Mouse (Mus musculus): ENCODE measurements around the gene Tiam1. TPM values are rescaled to one million over a fixed set of nuclear protein-coding genes. Genes with fewer than 3 reads are reported as not detected.

The Tiam1 gene
- polyA plus RNA-seq, 1 experiment from 2014 or later, result 45.9 TPM

DNA sequence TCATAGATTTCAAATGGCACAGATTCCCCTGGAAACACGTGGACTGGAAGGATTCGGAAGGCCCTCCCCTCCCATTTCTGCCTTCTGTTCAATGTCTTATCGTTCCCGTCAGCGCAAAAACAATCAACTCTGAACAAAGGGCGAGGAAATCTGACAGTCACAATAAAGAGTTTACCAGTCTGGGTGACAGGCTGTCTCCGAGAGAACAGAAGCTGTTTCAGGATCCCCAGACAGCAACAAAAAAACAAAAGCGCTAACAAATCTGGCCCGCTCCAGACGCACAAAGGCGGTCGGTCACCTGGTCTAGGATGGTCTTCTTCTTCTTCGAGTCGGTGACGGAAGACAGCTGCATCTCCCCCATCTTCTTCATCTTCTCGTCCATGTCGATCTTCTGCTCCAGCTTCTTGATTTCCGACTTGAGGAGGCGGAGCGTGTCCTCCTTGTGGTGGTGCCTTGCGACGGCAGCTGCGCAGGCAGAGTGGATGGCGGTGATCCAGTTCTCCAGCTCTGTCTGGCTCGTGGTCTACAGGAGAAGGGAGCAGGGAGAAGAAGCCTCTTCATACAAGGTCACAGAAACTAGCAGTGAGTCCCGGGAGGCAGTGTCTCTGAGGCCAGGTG lies 276.2 kb downstream of the Tiam1 start:
- Histone ChIP-seq H3K4me1 (peaks cover 10% of the 10 kb centered on the region), H3K4me3 (no peak overlapping the region), H3K27ac (no peak overlapping the region), H3K36me3 (peaks cover 30% of the 10 kb centered on the region), H3K9me3 (no peaks in the 10 kb centered on the region), H3K27me3 (no peaks in the 10 kb centered on the region), H3K9ac (no peak overlapping the region), H3K4me2 (no peak overlapping the region)
- no peak for ATAC-seq (ENCODE audit: insufficient number of reproducible peaks, insufficient read depth, low FRiP score, low TSS enrichment, low read depth)
- 90% methylated on average over 26 of the region's 26 CpGs for WGBS

GRCm38 (mm10) chr16:89865136-89865535 lies 278.4 kb downstream of the Tiam1 start:
- no peak overlapping the region for H3K9ac ChIP-seq
- no peak for ATAC-seq (ENCODE audit: insufficient number of reproducible peaks, insufficient read depth, low FRiP score, low TSS enrichment, low read depth)
- H3K27me3 ChIP-seq, result no peaks in the 10 kb centered on the region
- peaks cover 28% of the 10 kb centered on the region for H3K36me3 ChIP-seq
- no peak overlapping the region for H3K4me2 ChIP-seq
- H3K4me1 ChIP-seq, result peaks cover 22% of the 10 kb centered on the region
- H3K4me3 ChIP-seq, result no peak overlapping the region
- no peaks in the 10 kb centered on the region for H3K9me3 ChIP-seq
- WGBS, result 71% methylated on average over 17 of the region's 17 CpGs
- H3K27ac ChIP-seq, result no peak overlapping the region

- H3K36me3 ChIP-seq, result peaks cover 30% of the 10 kb centered on the region
Observed at GRCm38 (mm10) chr16:89864710-89865109, 278.9 kb downstream of the Tiam1 start.

DNA sequence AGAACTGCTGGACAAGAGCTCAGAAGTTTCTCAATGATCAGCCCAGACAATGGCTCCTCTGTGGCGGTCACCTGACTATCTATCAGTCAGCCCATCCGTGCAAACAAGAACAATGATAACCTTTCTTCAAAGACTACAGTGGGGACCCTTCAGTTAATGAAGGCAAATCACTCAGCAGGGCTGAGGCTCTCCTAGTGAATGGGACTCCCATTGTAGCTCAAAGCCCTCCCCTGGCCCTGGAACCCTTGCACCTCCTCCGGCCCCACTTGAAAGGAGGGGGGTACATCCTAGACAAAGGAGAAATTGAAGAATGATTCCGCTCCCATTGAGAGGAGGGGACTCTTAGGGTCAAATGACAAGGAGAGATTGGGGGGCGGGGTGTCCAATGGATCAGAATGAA lies 280.3 kb downstream of the Tiam1 start:
- Histone ChIP-seq H3K9me3 (no peaks in the 10 kb centered on the region), H3K36me3 (peaks cover 39% of the 10 kb centered on the region), H3K4me3 (no peak overlapping the region), H3K9ac (no peak overlapping the region), H3K4me1 (peaks cover 24% of the 10 kb centered on the region), H3K27ac (no peak overlapping the region), H3K27me3 (no peaks in the 10 kb centered on the region), H3K4me2 (no peak overlapping the region)
- no peak for ATAC-seq (ENCODE audit: insufficient number of reproducible peaks, insufficient read depth, low FRiP score, low TSS enrichment, low read depth)
- 45% methylated on average over 5 of the region's 5 CpGs for WGBS

More at GRCm38 (mm10) chr16:89864710-89865109, 278.9 kb downstream of the Tiam1 start:
- H3K4me3 ChIP-seq, result no peak overlapping the region
- no peaks in the 10 kb centered on the region for H3K9me3 ChIP-seq
- H3K27ac ChIP-seq, result no peak overlapping the region
- no peak overlapping the region for H3K9ac ChIP-seq
- H3K4me1 ChIP-seq, result peaks cover 24% of the 10 kb centered on the region
- no peaks in the 10 kb centered on the region for H3K27me3 ChIP-seq
- 51% methylated on average over 3 of the region's 3 CpGs for WGBS
- H3K4me2 ChIP-seq, result no peak overlapping the region
- no peak for ATAC-seq (ENCODE audit: insufficient number of reproducible peaks, insufficient read depth, low FRiP score, low TSS enrichment, low read depth)

DNA sequence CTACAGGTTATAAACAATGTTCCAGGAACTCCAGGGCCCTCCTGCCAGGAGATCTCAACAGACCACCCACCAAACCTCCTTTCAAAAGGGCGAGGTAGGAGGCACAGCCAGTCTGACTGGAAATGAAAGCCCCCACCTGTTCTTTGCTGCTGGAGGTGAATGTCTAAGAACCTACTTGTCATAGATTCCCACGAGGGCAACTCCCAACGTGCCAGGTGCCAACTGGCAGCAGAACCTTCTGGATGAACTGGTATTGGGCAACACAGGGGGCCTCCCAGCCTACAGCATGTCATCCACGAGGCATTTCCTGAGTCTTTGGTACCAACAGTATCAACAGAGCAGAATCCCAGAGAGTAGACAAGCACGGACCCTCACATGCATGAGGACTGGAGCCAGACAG lies 282.0 kb downstream of the Tiam1 start:
- Histone ChIP-seq H3K4me1 (peaks cover 24% of the 10 kb centered on the region), H3K27ac (peak overlapping the region; percentile 48; the same call in 1 of the 2 replicates), H3K9me3 (no peaks in the 10 kb centered on the region), H3K9ac (no peak overlapping the region), H3K4me2 (no peak overlapping the region), H3K36me3 (peaks cover 26% of the 10 kb centered on the region), H3K27me3 (no peaks in the 10 kb centered on the region), H3K4me3 (no peak overlapping the region)
- no peak for ATAC-seq (ENCODE audit: insufficient number of reproducible peaks, insufficient read depth, low FRiP score, low TSS enrichment, low read depth)
- 57% methylated on average over 5 of the region's 5 CpGs for WGBS

DNA sequence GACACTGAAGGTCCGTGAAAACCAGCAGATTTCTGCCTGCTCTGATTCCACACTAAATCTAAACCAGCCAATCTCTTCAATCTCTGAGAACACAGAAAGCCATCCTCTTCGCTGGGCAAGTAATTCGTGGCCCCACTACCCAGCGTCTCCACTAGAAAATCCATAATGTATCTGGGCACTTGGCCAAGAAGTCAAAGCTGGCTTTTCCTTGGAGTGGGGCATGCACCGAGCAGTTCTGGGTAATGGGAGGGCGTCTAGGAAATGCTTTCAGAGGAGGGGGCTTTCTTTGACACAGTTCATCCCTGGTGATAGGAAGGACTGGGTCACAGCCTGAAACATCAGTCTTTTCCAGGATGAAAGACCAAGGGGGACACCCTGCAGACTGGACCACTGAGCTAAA lies 282.9 kb downstream of the Tiam1 start:
- Histone ChIP-seq H3K27ac (0 out of 2 replicates have a peak overlapping the region, but pooled peaks have one; percentile 48), H3K9ac (no peak overlapping the region), H3K4me3 (no peak overlapping the region), H3K4me1 (peaks cover 24% of the 10 kb centered on the region), H3K36me3 (peaks cover 27% of the 10 kb centered on the region), H3K27me3 (no peaks in the 10 kb centered on the region), H3K9me3 (no peaks in the 10 kb centered on the region), H3K4me2 (no peak overlapping the region)
- WGBS, result 40% methylated on average over 6 of the region's 6 CpGs
- 0 out of 2 replicates have a peak, but pooled peaks have one; percentile 8 for ATAC-seq (ENCODE audit: insufficient number of reproducible peaks, insufficient read depth, low FRiP score, low TSS enrichment, low read depth)

DNA sequence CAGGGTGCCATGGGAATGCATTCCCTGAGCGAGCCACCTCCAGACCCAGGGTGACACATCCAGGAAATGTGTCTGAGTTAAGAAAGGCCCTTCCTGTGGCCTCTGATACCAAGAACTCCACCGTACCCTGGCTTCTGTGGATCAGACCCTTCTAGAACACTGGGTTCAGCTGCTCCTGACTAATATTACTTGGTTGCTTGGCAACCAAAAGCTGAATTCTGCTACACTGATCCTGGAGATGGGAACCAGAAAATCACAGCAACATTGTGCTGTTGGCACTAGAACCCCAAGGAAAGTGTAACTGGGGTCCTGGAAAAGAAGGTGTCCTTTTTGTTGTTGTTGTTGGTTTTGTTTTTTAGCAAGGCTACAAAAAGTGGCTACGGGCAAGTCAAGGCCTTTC lies 285.9 kb downstream of the Tiam1 start:
- H3K27me3 ChIP-seq, result no peaks in the 10 kb centered on the region
- no peak overlapping the region for H3K4me2 ChIP-seq
- ATAC-seq (ENCODE audit: insufficient number of reproducible peaks, insufficient read depth, low FRiP score, low TSS enrichment, low read depth), result no peak
- H3K9ac ChIP-seq, result no peak overlapping the region
- H3K4me1 ChIP-seq, result peaks cover 23% of the 10 kb centered on the region
- no peaks in the 10 kb centered on the region for H3K9me3 ChIP-seq
- no peak overlapping the region for H3K27ac ChIP-seq
- H3K4me3 ChIP-seq, result no peak overlapping the region
- H3K36me3 ChIP-seq, result peaks cover 33% of the 10 kb centered on the region
- 84% methylated on average over 3 of the region's 3 CpGs for WGBS

DNA sequence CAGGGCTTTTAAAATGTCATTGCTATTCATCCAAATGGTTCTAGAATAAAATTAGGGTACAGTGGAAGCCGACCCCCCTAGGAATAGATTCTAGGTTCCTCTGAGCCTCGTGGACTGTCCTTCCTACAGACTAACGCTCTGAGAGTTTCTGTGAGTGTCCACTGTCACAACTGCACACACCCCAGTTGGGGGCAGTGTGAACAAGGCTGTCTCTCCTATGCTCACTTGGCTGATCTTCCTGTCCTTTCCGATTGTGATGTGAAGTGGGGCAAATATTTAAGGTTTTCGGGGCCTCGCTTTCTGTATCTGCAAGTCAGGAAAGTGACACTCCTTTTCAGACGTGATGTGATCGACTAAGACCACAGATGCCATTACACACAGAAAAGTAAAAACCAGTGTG lies 288.8 kb downstream of the Tiam1 start:
- Histone ChIP-seq H3K4me1 (0 out of 2 replicates have a peak, but pooled peaks cover 4% of the 10 kb centered on the region), H3K4me3 (no peak overlapping the region), H3K27me3 (no peaks in the 10 kb centered on the region), H3K9me3 (no peaks in the 10 kb centered on the region), H3K27ac (no peak overlapping the region), H3K4me2 (no peak overlapping the region), H3K36me3 (peaks cover 29% of the 10 kb centered on the region), H3K9ac (no peak overlapping the region)
- ATAC-seq (ENCODE audit: insufficient number of reproducible peaks, insufficient read depth, low FRiP score, low TSS enrichment, low read depth), result no peak
- 85% methylated on average over 8 of the region's 8 CpGs for WGBS

DNA sequence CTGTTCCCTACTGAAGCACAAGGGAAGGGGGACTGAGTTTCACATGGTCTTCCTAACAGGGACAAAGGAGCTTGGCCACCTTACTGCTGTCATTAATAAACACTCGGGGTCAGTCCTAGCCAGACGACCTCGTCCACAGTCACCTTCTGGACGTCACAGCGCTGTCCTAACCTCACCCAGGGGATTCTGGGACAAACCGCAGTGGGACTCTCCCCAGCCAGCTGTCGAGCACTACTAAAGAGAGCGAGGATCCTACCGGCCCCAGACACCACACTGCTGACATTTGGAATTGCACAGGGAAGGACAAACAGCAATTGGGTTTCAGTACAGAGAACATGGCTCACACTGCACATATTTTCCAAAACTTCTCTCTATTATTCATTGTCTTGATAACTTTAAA lies 292.2 kb downstream of the Tiam1 start:
- Histone ChIP-seq H3K36me3 (peaks cover 31% of the 10 kb centered on the region), H3K4me1 (peaks cover 5% of the 10 kb centered on the region; the same call in 1 of the 2 replicates), H3K9me3 (no peaks in the 10 kb centered on the region), H3K9ac (no peak overlapping the region), H3K4me3 (no peak overlapping the region), H3K4me2 (no peak overlapping the region), H3K27me3 (no peaks in the 10 kb centered on the region), H3K27ac (no peak overlapping the region)
- 75% methylated on average over 9 of the region's 9 CpGs for WGBS
- no peak for ATAC-seq (ENCODE audit: insufficient number of reproducible peaks, insufficient read depth, low FRiP score, low TSS enrichment, low read depth)

GRCm38 (mm10) chr16:89848651-89849597 lies 294.6 kb downstream of the Tiam1 start:
- no peaks in the 10 kb centered on the region for H3K27me3 ChIP-seq
- ATAC-seq (ENCODE audit: insufficient number of reproducible peaks, insufficient read depth, low FRiP score, low TSS enrichment, low read depth), result no peak
- H3K4me1 ChIP-seq, result peaks cover 16% of the 10 kb centered on the region
- peaks cover 19% of the 10 kb centered on the region for H3K36me3 ChIP-seq
- H3K4me3 ChIP-seq, result no peak overlapping the region
- H3K27ac ChIP-seq, result no peak overlapping the region
- H3K9ac ChIP-seq, result no peak overlapping the region
- H3K9me3 ChIP-seq, result no peaks in the 10 kb centered on the region
- 91% methylated on average over 19 of the region's 19 CpGs for whole genome bisulfite sequencing
- H3K4me2 ChIP-seq, result no peak overlapping the region

DNA sequence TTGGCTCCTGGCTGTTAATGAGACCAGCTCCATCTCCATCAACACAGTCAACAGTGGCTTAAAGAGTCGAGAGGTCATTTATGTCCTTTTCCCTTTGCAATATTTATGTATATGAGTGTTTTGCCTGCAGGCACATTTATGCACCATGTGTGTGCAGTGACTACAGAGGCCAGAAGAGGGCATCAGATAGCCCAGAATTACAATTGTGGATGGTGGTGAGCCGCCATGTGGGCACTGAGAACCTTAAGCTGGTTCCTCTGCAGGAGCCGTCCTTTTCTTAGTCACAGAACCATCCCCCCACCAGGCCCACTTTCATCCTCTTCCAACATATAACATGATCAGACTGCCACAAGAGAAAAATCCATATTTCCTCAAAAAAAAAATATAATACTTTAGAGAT lies 295.4 kb downstream of the Tiam1 start:
- Histone ChIP-seq H3K4me3 (no peak overlapping the region), H3K4me2 (no peak overlapping the region), H3K9ac (no peak overlapping the region), H3K4me1 (peaks cover 19% of the 10 kb centered on the region), H3K27ac (no peak overlapping the region), H3K9me3 (no peaks in the 10 kb centered on the region), H3K36me3 (peaks cover 19% of the 10 kb centered on the region), H3K27me3 (no peaks in the 10 kb centered on the region)
- no peak for ATAC-seq (ENCODE audit: insufficient number of reproducible peaks, insufficient read depth, low FRiP score, low TSS enrichment, low read depth)
- 94% methylated on average over 3 of the region's 3 CpGs for WGBS

DNA sequence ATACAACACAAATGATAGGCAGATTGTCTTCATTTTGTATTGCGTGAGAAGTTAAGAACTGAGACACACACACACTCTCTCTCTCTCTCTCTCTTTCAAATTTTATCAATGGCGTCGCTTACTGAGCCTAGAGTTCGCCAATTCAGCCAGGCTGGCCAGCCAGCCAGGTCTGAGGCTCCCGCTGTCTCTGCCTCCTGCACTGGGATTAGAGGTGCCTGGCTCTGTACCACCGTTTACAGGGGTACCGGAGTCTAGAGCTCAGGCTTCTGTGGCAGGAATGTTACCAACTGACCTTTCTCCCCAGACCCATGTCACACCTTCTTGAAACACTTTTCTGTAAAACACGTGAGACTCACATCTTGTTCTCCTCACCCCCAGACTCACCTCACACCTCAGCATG lies 298.1 kb downstream of the Tiam1 start:
- no peak overlapping the region; the same call in 1 of the 2 replicates for H3K27ac ChIP-seq
- H3K4me1 ChIP-seq, result peaks cover 39% of the 10 kb centered on the region
- WGBS, result 76% methylated on average over 8 of the region's 8 CpGs
- H3K9ac ChIP-seq, result no peak overlapping the region
- no peaks in the 10 kb centered on the region for H3K9me3 ChIP-seq
- H3K4me3 ChIP-seq, result no peak overlapping the region
- H3K4me2 ChIP-seq, result no peak overlapping the region
- no peaks in the 10 kb centered on the region for H3K27me3 ChIP-seq
- H3K36me3 ChIP-seq, result peaks cover 19% of the 10 kb centered on the region
- ATAC-seq (ENCODE audit: insufficient number of reproducible peaks, insufficient read depth, low FRiP score, low TSS enrichment, low read depth), result no peak

Measured in embryonic facial prominence, embryonic 13.5 days (tissue).